Mouse (Mus musculus) spleen, adult 2 months (tissue): ENCODE data around the gene Glis2.

Experiments used
- CTCF ChIP-seq: fragments of 200-500 bp; IDR thresholded peaks from 2 replicates; pipeline ENCODE4 v1.5.1; 2011; ENCODE audit warnings: mild to moderate bottlenecking, inconsistent platforms; ENCODE audit not compliant: insufficient read depth, insufficient read length, insufficient replicate concordance; ENCODE audit errors: extremely low read depth
- POLR2A ChIP-seq: fragments of 200-500 bp; IDR thresholded peaks from 2 replicates; pipeline ENCODE4 v1.6.1; 2011; ENCODE audit warnings: low read depth, low read length, inconsistent platforms

DNA sequence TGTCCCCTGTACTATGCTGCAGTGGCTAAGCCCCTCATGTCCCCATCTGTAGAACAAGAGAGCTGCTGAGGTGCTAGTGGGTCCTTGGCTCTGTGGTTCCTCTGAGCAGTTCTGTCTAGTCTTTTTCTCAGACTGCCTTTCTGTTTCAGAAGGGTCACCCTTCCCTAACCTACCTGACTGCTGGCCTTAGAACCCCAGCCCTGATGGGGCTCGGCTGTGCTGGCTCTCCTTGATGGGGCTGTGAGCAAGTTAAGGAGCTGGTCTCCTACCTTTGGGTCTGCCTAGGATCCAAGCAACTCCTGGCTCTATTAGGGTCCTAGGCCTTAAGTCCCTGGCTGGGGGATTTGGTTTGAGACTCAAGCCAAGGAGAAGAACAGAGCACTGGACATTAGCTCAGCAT is 20.8 kb downstream of the Glis2 start:
- TF ChIP-seq CTCF (no peak), POLR2A (no peak)
